11 mouse cellular contexts compared by ENCODE assay signal in the genomic region with DNA sequence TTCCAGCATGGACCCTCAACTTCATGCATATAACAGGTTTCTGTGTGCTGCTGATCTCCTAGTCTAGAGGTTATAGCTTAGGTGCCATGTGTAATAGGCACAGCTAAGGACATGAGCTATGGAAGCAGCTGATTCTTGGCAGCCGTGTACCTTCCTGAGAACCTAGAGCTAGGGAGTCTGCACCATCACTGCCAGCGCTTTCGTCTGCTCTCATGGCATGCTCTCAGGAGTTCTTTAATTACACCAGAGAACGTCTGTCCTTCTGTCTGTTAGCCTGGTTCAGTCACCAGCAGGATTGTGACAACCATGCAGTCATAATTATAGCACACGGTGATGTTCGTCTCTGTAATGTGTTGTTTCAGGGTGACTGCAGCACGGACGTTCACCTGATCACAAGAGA. TPM values are rescaled to one million over a fixed set of nuclear protein-coding genes. Genes with fewer than 3 reads are reported as not detected.
"Had no signal": no experiment of that assay in that cellular context is flagged by ENCODE, and none has a peak within 500 bp of the region (broad histone marks: within the 10 kb centered on the region; RNA-seq: fewer than 3 reads in every experiment).

No protein-coding gene starts in this region.

- ATAC-seq: liver, postnatal 0 days; midbrain, embryonic 15.5 days had no signal

- DNase-seq: kidney, adult 2 months; kidney, postnatal 14 days; liver; liver, embryonic 13.5 days; liver, postnatal 0 days; lung, postnatal 14 days; spleen, adult 18-20 months; thymus, adult 18-20 months; thymus, postnatal 14 days had no signal

RNA-seq across cellular contexts. Expression of gene C530008M17Rik, which starts 41.0 kb away (rescaled TPM):
- total RNA-seq: monocyte, adult 5-6 weeks had no signal
